Mouse (Mus musculus): ENCODE results near the gene Akr1c18. TPM values are rescaled to one million over a fixed set of nuclear protein-coding genes. Genes with fewer than 3 reads are reported as not detected.
"Not testable (repeated sequence)": the region's sequence is repeated elsewhere in the genome, so short reads cannot be mapped to it uniquely, and the experiment has no call there.

Akr1c18 gene
- total and polyA plus RNA-seq, 3 experiments, result not detected

DNA sequence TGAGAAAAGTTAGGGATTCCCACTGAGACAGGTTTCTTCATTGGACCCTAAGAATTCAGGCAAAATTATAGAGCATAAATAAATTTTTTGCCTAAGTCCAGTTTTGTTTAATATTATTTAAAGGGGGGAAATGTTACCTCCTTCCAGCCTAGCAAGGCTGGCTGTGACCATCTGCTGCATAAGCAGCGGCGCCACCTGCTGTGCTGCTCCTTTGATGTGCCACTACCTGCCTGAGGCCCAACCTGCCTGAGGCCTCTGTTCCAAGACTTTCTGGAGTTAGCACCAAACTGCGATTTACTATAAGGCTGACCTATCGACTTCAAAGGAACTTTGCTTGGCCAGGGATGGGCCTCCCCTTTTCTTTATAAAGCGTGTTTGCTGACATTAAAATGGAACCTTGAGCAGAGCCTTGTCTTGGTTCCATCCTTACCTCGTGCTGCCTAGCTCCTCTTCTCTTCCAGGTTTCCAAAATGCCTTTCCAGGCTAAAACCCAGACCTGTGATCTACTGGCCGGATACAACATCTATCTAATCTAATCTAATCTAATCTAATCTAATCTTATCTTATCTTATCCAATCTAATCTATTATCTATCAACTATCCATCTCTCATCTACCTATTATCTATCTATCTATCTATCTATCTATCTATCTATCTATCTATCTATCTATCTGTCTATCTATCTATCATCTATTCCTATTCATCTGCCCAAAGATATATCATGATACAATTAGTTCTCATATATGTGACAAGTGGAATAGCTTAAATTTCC is 36.4 kb upstream of the Akr1c18 start:
- not testable (repeated sequence) for H3K27ac ChIP-seq (ENCODE audit: control insufficient read depth, low read depth, low read length); H3K36me3 ChIP-seq (ENCODE audit: control insufficient read depth in 1 of 2, insufficient read depth in 2 of 2, low read length in 2 of 2); H3K9me3 ChIP-seq (replicated peaks; ENCODE audit: insufficient read depth, low read length); H3K27me3 ChIP-seq (ENCODE audit: control insufficient read depth in 1 of 2, insufficient read depth in 2 of 2, low read length in 2 of 2); H3K4me3 ChIP-seq (ENCODE audit: control insufficient read depth in 1 of 2, insufficient read depth in 1 of 2, low read depth in 2 of 2, low read length in 2 of 2); H3K4me1 ChIP-seq (ENCODE audit: control insufficient read depth in 1 of 2, insufficient read depth in 2 of 2, low read length in 2 of 2); H3K9ac ChIP-seq (ENCODE audit: control insufficient read depth, low read depth, low read length, poor library complexity, severe bottlenecking); H3K79me2 ChIP-seq (ENCODE audit: control insufficient read depth, insufficient read depth, low read length, poor library complexity); DNase-seq (ENCODE audit: low read depth, low spot score)
- TF ChIP-seq CTCF (IDR thresholded peaks at IDR 0.05 in 2 of 3, conservative IDR thresholded peaks at IDR 0.05 in 1 of 3; ENCODE audit: control insufficient read depth in 1 of 3, insufficient read depth in 1 of 3, low read depth in 2 of 3, low read length in 3 of 3, poor library complexity in 1 of 3, severe bottlenecking in 1 of 3), result peak in 1 of 3 experiments; percentile 19; a peak in 1 of 6 replicates
- TF ChIP-seq GATA1 (IDR thresholded peaks at IDR 0.05; ENCODE audit: low read depth, low read length), result peak; percentile 60; the same call in 1 of the 2 replicates

- H3K27ac ChIP-seq (ENCODE audit: control insufficient read depth, low read depth, low read length), result no peak overlapping the region
- H3K9ac ChIP-seq (ENCODE audit: control insufficient read depth, low read depth, low read length, poor library complexity, severe bottlenecking), result no peak overlapping the region
- TF ChIP-seq HCFC1 (IDR thresholded peaks at IDR 0.05; ENCODE audit: low read depth, low read length) (no peak), MXI1 (IDR thresholded peaks at IDR 0.05; ENCODE audit: low read depth, low read length) (no peak), POLR2AphosphoS5 (IDR thresholded peaks at IDR 0.05; ENCODE audit: borderline replicate concordance, low read depth, low read length) (no peak), NELFE (IDR thresholded peaks at IDR 0.05; ENCODE audit: low read depth, low read length) (no peak), ZKSCAN1 (IDR thresholded peaks at IDR 0.05; ENCODE audit: low read depth, low read length) (no peak), CTCF (IDR thresholded peaks at IDR 0.05 in 2 of 3, conservative IDR thresholded peaks at IDR 0.05 in 1 of 3; ENCODE audit: control insufficient read depth in 1 of 3, insufficient read depth in 1 of 3, low read depth in 2 of 3, low read length in 3 of 3, poor library complexity in 1 of 3, severe bottlenecking in 1 of 3) (no peak), TAL1 (IDR thresholded peaks at IDR 0.05; ENCODE audit: low read length) (no peak), GABPA (IDR thresholded peaks at IDR 0.05; ENCODE audit: low read depth, low read length) (no peak), MEF2A (IDR thresholded peaks at IDR 0.05; ENCODE audit: extremely low read depth, insufficient replicate concordance, low read depth, low read length, poor library complexity, severe bottlenecking) (no peak), ZNF384 (IDR thresholded peaks at IDR 0.05; ENCODE audit: low read depth, low read length) (no peak), NRF1 (IDR thresholded peaks at IDR 0.05; ENCODE audit: insufficient read depth, low read depth, low read length, poor library complexity, severe bottlenecking) (no peak), CHD1 (IDR thresholded peaks at IDR 0.05; ENCODE audit: low read depth, low read length) (no peak)
- H3K79me2 ChIP-seq (ENCODE audit: control insufficient read depth, insufficient read depth, low read length, poor library complexity), result no peaks in the 10 kb centered on the region
- H3K4me1 ChIP-seq (ENCODE audit: control insufficient read depth in 1 of 2, insufficient read depth in 2 of 2, low read length in 2 of 2), result no peaks in the 10 kb centered on the region
- H3K4me3 ChIP-seq (ENCODE audit: control insufficient read depth in 1 of 2, insufficient read depth in 1 of 2, low read depth in 2 of 2, low read length in 2 of 2), result no peak overlapping the region
- H3K9me3 ChIP-seq (replicated peaks; ENCODE audit: insufficient read depth, low read length), result no peaks in the 10 kb centered on the region
- no peak for DNase-seq (ENCODE audit: low read depth, low spot score)
- H3K27me3 ChIP-seq (ENCODE audit: control insufficient read depth in 1 of 2, insufficient read depth in 2 of 2, low read length in 2 of 2), result no peaks in the 10 kb centered on the region
- no peaks in the 10 kb centered on the region for H3K36me3 ChIP-seq (ENCODE audit: control insufficient read depth in 1 of 2, insufficient read depth in 2 of 2, low read length in 2 of 2)
Observed at GRCm38 (mm10) chr13:4183116-4183515, 32.7 kb upstream of the Akr1c18 start.

- not testable (repeated sequence) for H3K36me3 ChIP-seq (ENCODE audit: control insufficient read depth in 1 of 2, insufficient read depth in 2 of 2, low read length in 2 of 2); H3K9ac ChIP-seq (ENCODE audit: control insufficient read depth, low read depth, low read length, poor library complexity, severe bottlenecking); H3K9me3 ChIP-seq (replicated peaks; ENCODE audit: insufficient read depth, low read length); DNase-seq (ENCODE audit: low read depth, low spot score); H3K27ac ChIP-seq (ENCODE audit: control insufficient read depth, low read depth, low read length); H3K4me1 ChIP-seq (ENCODE audit: control insufficient read depth in 1 of 2, insufficient read depth in 2 of 2, low read length in 2 of 2); H3K4me3 ChIP-seq (ENCODE audit: control insufficient read depth in 1 of 2, insufficient read depth in 1 of 2, low read depth in 2 of 2, low read length in 2 of 2); H3K79me2 ChIP-seq (ENCODE audit: control insufficient read depth, insufficient read depth, low read length, poor library complexity); H3K27me3 ChIP-seq (ENCODE audit: control insufficient read depth in 1 of 2, insufficient read depth in 2 of 2, low read length in 2 of 2)
Observed at GRCm38 (mm10) chr13:4181321-4181720, 30.9 kb upstream of the Akr1c18 start.

Measured in MEL (cell line).